Mouse (Mus musculus) hindbrain, postnatal 0 days (tissue): ENCODE measurements at regions not wholly inside any gene's neighbourhood (a gene's known extent, or its start where the extent isn't known, plus 50 kb on each side); places are given as distances from the start of the nearest gene placed in this dataset.

Experiments used
- ATAC-seq: fragments of 200-750 bp; cut with Nextera tagmentation; 2 replicates; pipeline ENCODE4 v1.8.0; 2017; ENCODE audit warnings: mild to moderate bottlenecking, moderate TSS enrichment, moderate library complexity
- DNase-seq: peaks from one replicate; pipeline ENCODE4 v3.0.0-alpha.2; 2015; ENCODE audit warnings: low spot score
- H3K27ac ChIP-seq: fragments of 300-500 bp; sonication (generic); 2 replicates; pipeline ENCODE4 v1.5.1; 2014; ENCODE audit warnings: mild to moderate bottlenecking
- H3K27me3 ChIP-seq: fragments of 300-500 bp; sonication (generic); 2 replicates; pipeline ENCODE4 v1.6.1; 2014; ENCODE audit warnings: low read length, mixed read lengths; ENCODE audit not compliant: insufficient read depth
- H3K36me3 ChIP-seq: fragments of 300-500 bp; sonication (generic); 2 replicates; pipeline ENCODE4 v1.6.1; 2014; ENCODE audit warnings: low read length, mixed read lengths; ENCODE audit not compliant: insufficient read depth
- H3K4me1 ChIP-seq: fragments of 300-500 bp; sonication (generic); 2 replicates; pipeline ENCODE4 v1.6.1; 2014; ENCODE audit warnings: antibody characterized with exemption, low read length, mixed read lengths; ENCODE audit not compliant: insufficient read depth
- H3K4me2 ChIP-seq: fragments of 300-500 bp; sonication (generic); 2 replicates; pipeline ENCODE4 v1.6.1; 2014; ENCODE audit warnings: low read depth, mild to moderate bottlenecking, low read length, moderate library complexity, mixed read lengths
- H3K4me3 ChIP-seq: fragments of 300-500 bp; sonication (generic); 2 replicates; pipeline ENCODE4 v1.5.1; 2014; ENCODE audit warnings: low read length
- H3K9ac ChIP-seq: fragments of 300-500 bp; sonication (generic); replicated peaks from 2 replicates; pipeline ENCODE4 v1.6.1; 2014; ENCODE audit warnings: mild to moderate bottlenecking, low read length, moderate library complexity, mixed read lengths
- H3K9me3 ChIP-seq: fragments of 300-500 bp; sonication (generic); 2 replicates; pipeline ENCODE4 v1.6.1; 2016; ENCODE audit warnings: low read length, mixed read lengths
- CTCF ChIP-seq: IDR thresholded peaks from 2 replicates; pipeline ENCODE4 v1.5.1; 2016; ENCODE audit warnings: antibody characterized with exemption, control low read depth, low read depth
- WGBS: fragments of 180-500 bp; shearing (Covaris S2); extraction: QIAGEN DNeasy Blood & Tissue Kit; methylation state at CpG from one replicate; pipeline ENCODE4 v1.1.7; 2014; 5-methylcytosine and 5-hydroxymethylcytosine counted together

DNA sequence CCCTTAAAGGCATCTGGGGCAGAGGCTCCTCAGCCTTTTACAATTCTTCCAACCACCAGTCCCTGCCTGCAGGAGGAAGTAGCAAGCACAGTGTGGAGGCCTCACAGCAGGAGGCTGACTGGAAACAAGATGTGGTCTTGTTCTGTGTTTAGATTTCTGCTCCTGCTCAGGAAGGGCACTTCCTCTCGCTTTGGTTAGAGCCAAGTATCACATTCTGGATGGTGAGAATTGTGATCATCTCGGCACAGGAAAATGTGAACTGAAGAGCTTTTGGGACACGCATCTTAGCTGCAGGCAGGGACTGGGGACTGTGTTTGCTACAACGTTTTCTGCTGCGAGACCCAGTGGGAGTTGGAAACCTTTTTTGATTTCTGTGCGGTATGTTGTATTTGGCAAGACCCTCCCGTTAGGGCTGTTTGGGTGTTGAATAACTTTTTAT is 103.2 kb downstream of the Snx18 start:
- Histone ChIP-seq H3K27me3 (no peaks in the 10 kb centered on the region), H3K27ac (no peak overlapping the region), H3K9ac (no peak overlapping the region), H3K9me3 (0 out of 2 replicates have a peak, but pooled peaks cover 2% of the 10 kb centered on the region), H3K36me3 (no peaks in the 10 kb centered on the region), H3K4me1 (no peaks in the 10 kb centered on the region), H3K4me2 (no peak overlapping the region), H3K4me3 (no peak overlapping the region)
- peak; percentile 42 for DNase-seq
- TF ChIP-seq CTCF: peak; percentile 43
- WGBS: 27% methylated on average over 7 of the region's 7 CpGs
- no peak for ATAC-seq

- Histone ChIP-seq H3K9me3 (0 out of 2 replicates have a peak, but pooled peaks cover 2% of the 10 kb centered on the region), H3K36me3 (no peaks in the 10 kb centered on the region), H3K4me2 (no peak overlapping the region), H3K27me3 (no peaks in the 10 kb centered on the region), H3K4me3 (no peak overlapping the region), H3K9ac (no peak overlapping the region), H3K4me1 (no peaks in the 10 kb centered on the region), H3K27ac (no peak overlapping the region)
- no peak for TF ChIP-seq CTCF
- peak; percentile 81 for DNase-seq
- ATAC-seq: peak; percentile 64; the same call in 1 of the 2 replicates
- 44% methylated on average over 10 of the region's 10 CpGs for WGBS
Measured at GRCm38 (mm10) chr13:113509403-113510185, 108.8 kb downstream of the Snx18 start.

DNA sequence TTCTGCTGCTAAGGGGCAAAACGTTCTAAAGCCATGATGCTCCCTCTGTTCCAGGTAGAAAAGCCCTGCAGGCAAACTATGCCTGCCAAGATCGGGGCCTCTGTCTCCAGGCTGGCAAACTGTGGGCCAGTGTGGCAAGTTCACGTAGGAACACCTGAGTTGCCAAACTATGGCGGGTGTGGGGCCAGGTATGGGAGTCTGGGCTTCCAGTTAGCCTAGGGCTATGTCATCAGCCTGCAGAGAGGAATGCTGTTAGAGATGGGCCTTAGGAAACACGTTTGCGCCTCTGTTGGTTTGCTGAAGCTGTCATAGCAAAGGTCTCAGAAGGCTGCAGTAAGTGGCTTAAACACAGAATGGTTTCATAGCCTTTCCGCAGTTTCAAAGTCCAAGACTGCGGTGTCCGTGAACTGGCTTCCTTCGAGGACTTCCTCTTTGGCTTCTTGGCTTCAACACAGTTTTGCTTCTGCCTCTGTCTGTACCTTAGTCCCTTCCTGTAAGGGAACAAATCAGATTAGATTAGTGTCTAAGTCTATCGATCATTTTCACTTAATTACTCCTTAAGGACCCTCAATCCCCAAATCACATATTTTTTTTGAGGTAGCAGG is 110.1 kb downstream of the Snx18 start:
- H3K4me1 ChIP-seq: no peaks in the 10 kb centered on the region
- TF ChIP-seq CTCF: no peak
- ATAC-seq (no peak), DNase-seq (no peak)
- no peaks in the 10 kb centered on the region for H3K9me3 ChIP-seq
- 85% methylated on average over 11 of the region's 11 CpGs for WGBS
- no peak overlapping the region for H3K9ac ChIP-seq
- no peak overlapping the region for H3K4me3 ChIP-seq
- H3K27ac ChIP-seq: no peak overlapping the region; the same call in 1 of the 2 replicates
- no peak overlapping the region for H3K4me2 ChIP-seq
- H3K36me3 ChIP-seq: no peaks in the 10 kb centered on the region
- H3K27me3 ChIP-seq: no peaks in the 10 kb centered on the region

- Histone ChIP-seq H3K4me3 (no peak overlapping the region), H3K36me3 (no peaks in the 10 kb centered on the region), H3K4me2 (no peak overlapping the region), H3K27me3 (no peaks in the 10 kb centered on the region), H3K27ac (no peak overlapping the region), H3K9me3 (no peaks in the 10 kb centered on the region), H3K9ac (no peak overlapping the region), H3K4me1 (no peaks in the 10 kb centered on the region)
- WGBS: 92% methylated on average over 6 of the region's 6 CpGs
- DNase-seq (no peak), ATAC-seq (no peak)
- TF ChIP-seq CTCF: no peak
Measured at GRCm38 (mm10) chr13:113502528-113502927, 115.8 kb downstream of the Snx18 start.

GRCm38 (mm10) chr13:113502059-113502458 is 116.3 kb downstream of the Snx18 start:
- no peak overlapping the region for H3K9ac ChIP-seq
- H3K4me3 ChIP-seq: no peak overlapping the region
- ATAC-seq: no peak
- H3K36me3 ChIP-seq: no peaks in the 10 kb centered on the region
- DNase-seq: no peak
- no peak for TF ChIP-seq CTCF
- H3K9me3 ChIP-seq: no peaks in the 10 kb centered on the region
- H3K4me1 ChIP-seq: no peaks in the 10 kb centered on the region
- H3K4me2 ChIP-seq: no peak overlapping the region
- no peak overlapping the region for H3K27ac ChIP-seq
- WGBS: 80% methylated on average over 3 of the region's 3 CpGs
- H3K27me3 ChIP-seq: no peaks in the 10 kb centered on the region

- H3K9me3 ChIP-seq: no peaks in the 10 kb centered on the region
- no peak overlapping the region for H3K27ac ChIP-seq
- ATAC-seq (no peak), DNase-seq (no peak)
- no peak overlapping the region for H3K4me2 ChIP-seq
- H3K9ac ChIP-seq: no peak overlapping the region
- no peak overlapping the region for H3K4me3 ChIP-seq
- H3K27me3 ChIP-seq: no peaks in the 10 kb centered on the region
- WGBS: 81% methylated on average over 3 of the region's 3 CpGs
- H3K4me1 ChIP-seq: no peaks in the 10 kb centered on the region
- no peak for TF ChIP-seq CTCF
- no peaks in the 10 kb centered on the region for H3K36me3 ChIP-seq
Measured at GRCm38 (mm10) chr13:113500373-113500990, 117.9 kb downstream of the Snx18 start.
